Mouse (Mus musculus): ENCODE results near the gene Cga.

GRCm38 (mm10) chr4:34906151-34906550 lies 12.6 kb downstream of the Cga start:
- TF ChIP-seq CTCF (IDR thresholded peaks at IDR 0.05; ENCODE audit: borderline replicate concordance, control insufficient read depth, extremely low read depth, insufficient read depth, low read length, poor library complexity) (no peak), POLR2A (IDR thresholded peaks at IDR 0.05; ENCODE audit: control insufficient read depth, extremely low read depth, insufficient read depth, low read length, poor library complexity) (no peak)
